Mouse (Mus musculus) central nervous system, embryonic 18 days (tissue): ENCODE measurements around the gene Rsph14. TPM values are rescaled to one million over a fixed set of nuclear protein-coding genes. Genes with fewer than 3 reads are reported as not detected.

Experiments
- polyA plus RNA-seq: library from polyadenylated mRNA; depleted of rRNA; stranded (reverse); fragments of >200 nt; gene quantifications from 2 replicates; pipeline ENCODE4 v1.2.3, GENCODE M21; 2012; rRNA removed

Rsph14 gene
- polyA plus RNA-seq: 0.45 and 0.68 TPM in 2 replicates

GRCm38 (mm10) chr10:75032395-75032794, at the start of gene Rsph14:
Gene Rsph14 (minus strand): TSS chr10:75032586.

GRCm38 (mm10) chr10:75060217-75060842, 27.9 kb upstream of the Rsph14 start, which contains the start of gene Bcr:
Gene Bcr (plus strand): TSS chr10:75060592.

DNA sequence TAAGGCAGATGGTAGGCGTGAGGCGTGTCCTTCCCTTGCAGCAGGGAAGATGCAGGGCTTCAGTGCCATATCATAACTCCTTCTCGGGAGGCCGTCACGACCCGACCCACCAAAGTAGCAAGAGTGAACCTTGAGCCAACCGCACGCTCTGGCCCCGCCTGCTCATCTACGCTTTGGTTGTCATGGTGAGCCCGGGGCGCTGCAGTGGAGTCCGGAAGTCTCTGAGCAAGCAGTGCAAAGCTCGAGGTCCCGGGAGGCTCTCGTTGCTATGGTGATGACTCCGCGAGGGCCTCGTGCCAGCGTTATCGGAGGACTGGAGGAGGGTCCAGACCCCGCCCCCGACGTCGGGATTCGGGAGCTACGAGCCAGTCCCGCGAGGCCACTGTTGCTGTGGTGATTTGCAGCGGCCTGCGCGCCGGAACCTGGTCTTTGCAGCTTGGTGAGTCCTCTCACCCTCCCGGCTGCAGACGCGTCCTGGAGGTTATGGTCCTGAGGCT, 4.5 kb upstream of the Rsph14 start, which contains the start of gene Rab36:
Gene Rab36, plus strand, starts transcription at position 176 of the 497 bp plus-strand sequence.

DNA sequence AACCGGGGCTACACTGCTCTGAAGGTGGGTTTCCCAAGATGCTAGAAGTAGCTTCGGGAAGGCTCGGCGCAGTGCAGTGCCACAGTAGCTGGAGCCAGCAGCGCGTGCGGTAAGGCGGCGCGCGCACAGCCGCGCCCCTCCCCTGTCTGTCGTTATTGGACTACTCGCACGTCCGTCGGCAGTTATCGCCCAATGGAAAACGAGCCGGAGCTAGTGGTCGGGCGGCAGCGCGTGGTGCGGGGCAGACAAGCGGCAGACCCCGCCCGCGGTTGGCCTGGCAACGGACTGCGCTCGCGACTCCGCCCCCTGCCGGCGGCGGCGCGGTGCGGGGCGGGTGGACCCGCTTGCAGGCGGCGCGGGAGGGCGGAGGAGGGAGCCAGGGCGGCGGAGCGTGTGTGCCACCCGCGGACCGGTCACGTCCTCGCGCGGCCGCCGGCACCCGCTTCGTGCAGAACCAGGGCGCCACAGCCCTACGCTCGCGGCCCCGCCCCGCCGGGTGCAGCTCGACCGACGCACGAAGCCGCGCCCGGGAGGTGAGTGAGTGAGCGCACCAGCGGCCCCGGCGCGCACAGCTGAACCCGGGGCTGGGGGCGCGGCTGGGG, 65.4 kb downstream of the Rsph14 start, which contains the start of gene Gnaz:
Gene Gnaz, plus strand, starts transcription at position 328 of the 602 bp plus-strand sequence.

Other genes with a start within 250 kb of the Rsph14 start
- 74.9 and 80.4 TPM in 2 replicates for gene Gnaz, start 65.4 kb downstream of the Rsph14 start, polyA plus RNA-seq
- 24.9 and 26.9 TPM in 2 replicates for gene Rab36, start 4.5 kb upstream of the Rsph14 start, polyA plus RNA-seq
- gene Bcr, start 28.0 kb upstream of the Rsph14 start, polyA plus RNA-seq: 53.4 and 61.1 TPM in 2 replicates
- gene Specc1l, start 179.5 kb upstream of the Rsph14 start, polyA plus RNA-seq: 33.5 and 34.6 TPM in 2 replicates